Mouse (Mus musculus) CH12.LX (cell line): ENCODE data around the gene Gm10553.
"Not testable (repeated sequence)": the region's sequence is repeated elsewhere in the genome, so short reads cannot be mapped to it uniquely, and the experiment has no call there.

Experiments used
- CHD1 ChIP-seq: IDR thresholded peaks from 2 replicates; pipeline ENCODE4 v1.6.1; 2012; ENCODE audit warnings: low read depth, low read length, improper control_type of control experiment, inconsistent platforms
- ETS1 ChIP-seq: conservative IDR thresholded peaks from 2 replicates; pipeline ENCODE4 v1.6.1; 2012; ENCODE audit warnings: low read depth, mild to moderate bottlenecking, inconsistent platforms, low read length, improper control_type of control experiment, moderate library complexity
- MAFK ChIP-seq: IDR thresholded peaks from 2 replicates; pipeline ENCODE4 v1.6.1; 2011; ENCODE audit warnings: low read length, improper control_type of control experiment; ENCODE audit not compliant: insufficient replicate concordance
- MXI1 ChIP-seq: IDR thresholded peaks from 2 replicates; pipeline ENCODE4 v1.6.1; 2011; ENCODE audit warnings: mild to moderate bottlenecking, low read depth, low read length, improper control_type of control experiment
- POLR2A ChIP-seq: IDR thresholded peaks from 2 replicates; pipeline ENCODE4 v1.6.1; 2011; ENCODE audit warnings: low read depth, mild to moderate bottlenecking, improper control_type of control experiment, low read length

DNA sequence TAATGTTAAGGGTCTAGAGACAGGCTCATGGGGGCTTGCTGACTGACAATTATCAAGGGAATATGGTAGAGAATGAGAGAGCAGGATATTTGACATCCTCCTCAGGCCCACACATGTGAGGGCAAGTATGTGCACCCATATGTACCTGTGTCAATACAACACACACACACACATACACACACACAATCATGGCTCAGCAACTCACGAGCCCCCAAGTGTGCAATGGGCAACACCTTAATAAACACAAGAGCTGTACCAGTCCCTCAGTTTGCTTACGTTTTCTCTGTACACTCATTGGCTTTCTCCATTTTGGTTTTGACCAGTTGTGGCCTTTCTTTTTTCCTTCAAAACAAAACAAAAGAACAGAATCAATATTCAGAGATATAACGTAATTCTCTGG is 15.2 kb upstream of the Gm10553 start:
- not testable (repeated sequence) for TF ChIP-seq MAFK, MXI1, ETS1, POLR2A, CHD1
